Mouse (Mus musculus) macrophage (primary cell): Measurements from ENCODE around the gene Eif2ak1. TPM values are rescaled to one million over a fixed set of nuclear protein-coding genes. Genes with fewer than 3 reads are reported as not detected.
"Not testable (repeated sequence)": the region's sequence is repeated elsewhere in the genome, so short reads cannot be mapped to it uniquely, and the experiment has no call there.

ENCODE experiments used
- H3K27ac ChIP-seq: fragments of 350-480 bp; formaldehyde crosslinking; 2 replicates; pipeline ENCODE4 v1.9.0; 2021
- H3K36me3 ChIP-seq: fragments of 350-480 bp; formaldehyde crosslinking; 2 replicates; pipeline ENCODE4 v1.9.0; 2021; ENCODE audit errors: inconsistent target
- H3K4me3 ChIP-seq: fragments of 350-480 bp; formaldehyde crosslinking; 2 replicates; pipeline ENCODE4 v1.9.0; 2021; ENCODE audit errors: inconsistent target
- H3K79me2 ChIP-seq: fragments of 350-480 bp; formaldehyde crosslinking; 2 replicates; pipeline ENCODE4 v1.9.0; 2021; ENCODE audit errors: inconsistent target
- WGBS: methylation state at CpG from one replicate; pipeline ENCODE4 v1.1.7; 2026; ENCODE audit warnings: inconsistent platforms; ENCODE audit not compliant: missing documents; 5-methylcytosine and 5-hydroxymethylcytosine counted together
- polyA plus RNA-seq: library from polyadenylated mRNA; stranded (reverse); fragments of 250-400 nt; gene quantifications from 3 replicates; pipeline ENCODE4 v1.2.4, GENCODE M21; 2018; ENCODE audit warnings: inconsistent platforms
- total RNA-seq, 78 experiments: library from RNA; depleted of rRNA; stranded (reverse); fragments of 250-400 nt; gene quantifications; 1 replicate in 9 of 78; 2 replicates in 24 of 78; 3 replicates in 43 of 78; 4 replicates in 2 of 78; pipeline ENCODE4 v1.2.4; 2018; ENCODE audit warnings: inconsistent platforms in 56 of 78

Gene Eif2ak1
- 10 to 100 TPM in 22 of 26 experiments, 1 to 10 TPM in 4; 5.4 to 46.5 (median 27.2) TPM for total RNA-seq (2018; cell fraction: chromatin; rRNA removed)
- 10 to 100 TPM; 20.5 to 32.8 (median 28.8) TPM for total RNA-seq (2018; cell fraction: cytosol; rRNA removed)
- 10 to 100 TPM in 24 of 26 experiments, 1 to 10 TPM in 2; 8.3 to 36.9 (median 20.0) TPM for total RNA-seq (2018; cell fraction: nucleus; rRNA removed)
- polyA plus RNA-seq: 23.3 to 44.5 TPM (median 29.3 TPM) in 3 replicates

GRCm38 (mm10) chr5:143817116-143817930 lies at the start of gene Eif2ak1:
Gene Eif2ak1 (plus strand): TSS chr5:143817788.
- 0% methylated on average over 37 of the region's 37 CpGs for WGBS
- H3K4me3 ChIP-seq: peak within 1 kb of the TSS; percentile 70
- peak within 1 kb of the TSS; percentile 27; the same call in 1 of the 2 replicates for H3K27ac ChIP-seq
- peaks cover 33% of the 10 kb centered on the region for H3K79me2 ChIP-seq
- H3K36me3 ChIP-seq: no peaks in the 10 kb centered on the region

DNA sequence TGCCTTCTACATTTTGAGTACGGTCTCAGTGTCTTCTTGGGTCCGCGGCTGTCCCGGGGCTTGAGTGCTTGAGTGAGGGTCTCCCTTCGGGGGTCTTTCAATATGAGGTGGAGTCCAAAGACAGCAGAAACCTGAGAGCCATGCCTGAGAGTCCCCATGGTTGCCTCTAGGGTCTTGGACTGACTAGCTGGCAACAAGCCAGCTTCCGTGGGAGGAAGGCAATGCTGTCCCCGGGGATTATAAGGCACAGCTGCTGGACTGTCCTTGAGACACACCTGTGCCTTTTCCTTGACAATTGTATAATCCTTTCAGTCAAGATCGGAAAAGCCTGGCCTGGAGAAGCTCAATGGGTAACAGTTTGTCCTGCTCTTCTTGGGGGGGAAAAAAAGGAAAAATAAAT lies 35.6 kb upstream of the Eif2ak1 start:
- H3K27ac ChIP-seq: no peak overlapping the region
- H3K79me2 ChIP-seq: no peaks in the 10 kb centered on the region
- H3K4me3 ChIP-seq: no peak overlapping the region
- no peaks in the 10 kb centered on the region for H3K36me3 ChIP-seq
- WGBS: 93% methylated on average over 8 of the region's 8 CpGs

- Histone ChIP-seq H3K27ac (no peak overlapping the region), H3K4me3 (no peak overlapping the region), H3K36me3 (no peaks in the 10 kb centered on the region), H3K79me2 (no peaks in the 10 kb centered on the region)
- 96% methylated on average over 5 of the region's 6 CpGs for WGBS
Observed at GRCm38 (mm10) chr5:143785391-143785790, 32.2 kb upstream of the Eif2ak1 start.

DNA sequence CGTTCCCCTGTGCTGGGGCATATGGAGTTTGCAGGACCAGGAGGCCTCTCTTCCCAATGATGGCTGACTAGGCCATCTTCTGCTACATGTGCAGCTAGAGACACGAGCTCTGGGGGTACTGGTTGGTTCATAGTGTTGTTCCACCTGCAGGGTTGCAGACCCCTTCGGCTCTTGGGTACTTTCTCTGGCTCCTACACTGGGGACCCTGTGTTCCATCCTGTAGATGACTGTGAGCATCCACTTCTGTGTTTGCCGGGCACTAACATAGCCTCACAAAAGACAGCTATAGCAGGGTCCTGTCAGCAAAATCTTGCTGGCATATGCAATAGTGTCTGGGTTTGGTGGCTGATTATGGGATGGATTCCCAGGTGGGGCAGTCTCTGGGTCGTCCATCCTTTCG lies 16.4 kb upstream of the Eif2ak1 start:
- H3K36me3 ChIP-seq, H3K27ac ChIP-seq, H3K79me2 ChIP-seq, H3K4me3 ChIP-seq: not testable (repeated sequence)
- 94% methylated on average over 6 of the region's 6 CpGs for WGBS

DNA sequence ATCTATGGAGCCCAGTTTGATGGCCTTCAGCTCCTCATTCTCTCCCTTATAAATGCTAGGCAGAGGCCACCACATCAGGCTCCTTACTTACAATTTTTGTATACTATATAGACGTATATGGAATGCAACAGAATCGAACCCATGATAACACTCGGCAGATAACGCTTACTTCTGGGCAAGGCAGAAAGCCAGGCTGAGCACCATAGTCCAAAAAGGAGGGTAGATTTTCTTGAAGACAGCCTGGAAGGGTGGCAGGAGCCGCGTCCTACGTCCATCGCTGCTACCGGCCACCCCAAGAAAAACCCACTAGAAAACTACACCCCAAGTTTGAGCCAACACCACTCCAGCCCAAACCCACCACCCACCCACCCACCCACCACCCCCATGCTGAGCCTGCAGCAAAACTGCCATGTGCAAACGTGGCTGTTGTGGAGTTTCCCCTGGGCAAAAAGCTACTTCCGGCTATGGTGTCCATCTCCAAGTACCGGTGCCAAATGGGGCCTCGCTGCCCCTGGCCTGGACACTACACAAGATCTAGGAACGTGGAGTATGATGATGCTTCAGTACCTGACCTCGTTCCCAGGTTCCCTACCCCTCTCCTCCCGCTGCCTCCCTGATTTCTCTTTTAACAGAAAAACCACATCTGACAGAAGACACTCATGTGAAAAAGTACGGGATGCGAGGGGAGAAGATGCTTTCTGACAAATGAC lies 13.4 kb upstream of the Eif2ak1 start:
- 97% methylated on average over 18 of the region's 18 CpGs for WGBS
- Histone ChIP-seq H3K4me3 (no peak overlapping the region), H3K79me2 (no peaks in the 10 kb centered on the region), H3K27ac (no peak overlapping the region), H3K36me3 (no peaks in the 10 kb centered on the region)

- H3K4me3 ChIP-seq: no peak overlapping the region
- H3K27ac ChIP-seq: no peak overlapping the region
- no peaks in the 10 kb centered on the region for H3K79me2 ChIP-seq
- no peaks in the 10 kb centered on the region for H3K36me3 ChIP-seq
- WGBS: 64% methylated on average over 3 of the region's 3 CpGs
Observed at GRCm38 (mm10) chr5:143807268-143807667, 10.3 kb upstream of the Eif2ak1 start.

- H3K79me2 ChIP-seq: no peaks in the 10 kb centered on the region
- no peaks in the 10 kb centered on the region for H3K36me3 ChIP-seq
- WGBS: 82% methylated on average over 3 of the region's 3 CpGs
- H3K4me3 ChIP-seq: no peak overlapping the region
- H3K27ac ChIP-seq: no peak overlapping the region
Observed at GRCm38 (mm10) chr5:143809421-143810090, 8.0 kb upstream of the Eif2ak1 start.

DNA sequence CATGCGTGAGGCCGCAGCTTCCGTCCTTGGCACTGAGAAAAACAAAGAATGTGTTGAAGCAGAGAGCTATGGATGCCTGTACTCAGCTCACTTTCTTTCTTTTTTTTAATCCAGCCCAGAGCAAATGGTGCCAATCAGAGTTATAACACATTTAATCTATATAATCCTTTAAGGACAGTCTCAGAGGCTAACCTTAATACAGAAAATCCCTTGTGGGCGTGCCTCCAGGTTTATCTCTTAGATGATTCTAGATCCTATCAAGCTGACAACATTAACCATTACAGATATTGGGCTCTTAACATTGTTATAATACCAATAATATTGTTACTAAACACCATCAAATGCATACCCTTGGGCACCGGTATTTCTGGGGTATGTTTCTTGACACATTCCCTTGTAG lies 5.9 kb upstream of the Eif2ak1 start:
- Histone ChIP-seq H3K27ac (no peak overlapping the region), H3K79me2 (no peaks in the 10 kb centered on the region)
- 98% methylated on average over 5 of the region's 5 CpGs for WGBS

DNA sequence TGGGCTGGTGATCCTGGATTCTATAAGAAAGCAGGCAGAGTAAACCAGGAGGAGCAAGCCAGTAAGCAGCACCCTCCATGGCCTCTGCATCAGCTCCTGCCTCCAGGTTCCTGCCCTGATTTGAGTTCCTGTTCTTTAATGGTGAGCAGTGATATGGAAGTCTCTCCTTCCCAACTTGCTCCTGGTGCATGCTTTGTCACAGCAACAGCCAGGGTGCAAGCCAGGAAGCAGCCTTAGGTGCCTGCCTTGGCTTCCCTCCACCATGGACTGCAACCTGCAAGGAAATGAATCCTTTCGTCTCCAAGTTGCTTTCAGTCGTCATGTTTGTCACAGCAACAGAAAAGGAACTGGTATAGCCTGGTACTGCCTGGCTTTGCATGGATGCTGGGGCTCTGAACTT lies 3.0 kb upstream of the Eif2ak1 start:
- Histone ChIP-seq H3K79me2 (peaks cover 14% of the 10 kb centered on the region), H3K27ac (no peak overlapping the region), H3K36me3 (no peaks in the 10 kb centered on the region), H3K4me3 (no peak overlapping the region)
- WGBS: 66% methylated on average over 2 of the region's 2 CpGs

More for the DNA sequence above, 5.9 kb upstream of the Eif2ak1 start:
- Histone ChIP-seq H3K36me3 (no peaks in the 10 kb centered on the region), H3K4me3 (no peak overlapping the region)

DNA sequence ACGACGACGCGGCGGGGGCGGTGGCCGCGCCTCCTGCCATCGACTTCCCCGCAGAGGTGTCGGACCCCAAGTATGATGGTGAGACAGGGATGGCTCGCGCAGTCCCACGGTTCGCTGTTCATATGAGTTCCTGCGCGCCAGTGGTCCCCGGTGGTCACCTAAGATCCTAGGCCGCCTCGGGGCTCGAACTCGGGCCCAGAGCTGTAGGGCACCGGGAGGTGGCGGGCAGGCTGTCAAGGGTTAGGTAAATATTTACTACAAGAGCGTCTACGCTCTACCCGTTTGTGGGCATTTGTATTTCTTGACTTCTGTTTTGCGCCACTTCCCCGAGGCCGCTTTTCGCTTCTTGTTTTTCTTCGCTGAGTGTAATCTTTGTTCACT lies 333 bp downstream of the Eif2ak1 start:
- peak overlapping the region; percentile 27; the same call in 1 of the 2 replicates for H3K27ac ChIP-seq
- WGBS: under 1% methylated on average over 32 of the region's 32 CpGs
- H3K4me3 ChIP-seq: peak overlapping the region; percentile 70
- H3K36me3 ChIP-seq: no peaks in the 10 kb centered on the region
- peaks cover 33% of the 10 kb centered on the region for H3K79me2 ChIP-seq

DNA sequence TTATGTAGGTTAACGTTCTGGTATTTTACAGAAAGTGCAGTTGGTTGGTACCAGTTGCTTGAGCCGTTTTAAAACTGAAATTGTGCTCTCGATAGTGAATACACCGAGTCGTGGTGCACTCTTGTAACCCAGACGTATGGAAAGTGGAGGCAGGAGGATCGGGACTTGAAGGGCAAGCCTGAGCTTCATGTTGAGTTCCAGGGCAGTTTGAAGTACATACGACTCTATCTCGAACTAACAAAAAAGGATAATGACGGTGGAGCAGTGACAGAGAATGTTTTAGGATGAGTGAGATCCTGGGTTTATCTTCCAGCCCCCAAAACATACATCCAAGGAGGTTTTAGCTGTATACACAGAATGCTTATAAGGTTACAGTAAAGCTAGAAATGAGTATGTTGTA lies 873 bp downstream of the Eif2ak1 start:
- WGBS: 8% methylated on average over 10 of the region's 10 CpGs
- Histone ChIP-seq H3K36me3 (no peaks in the 10 kb centered on the region), H3K4me3 (peak overlapping the region; percentile 70), H3K79me2 (peaks cover 33% of the 10 kb centered on the region), H3K27ac (peak overlapping the region; percentile 27; the same call in 1 of the 2 replicates)

- 72% methylated on average over 13 of the region's 13 CpGs for WGBS
- Histone ChIP-seq H3K79me2 (peaks cover 33% of the 10 kb centered on the region), H3K4me3 (peak overlapping the region; percentile 70), H3K36me3 (no peaks in the 10 kb centered on the region), H3K27ac (no peak overlapping the region)
Observed at GRCm38 (mm10) chr5:143818949-143819348, 1.4 kb downstream of the Eif2ak1 start.

- Histone ChIP-seq H3K79me2 (peaks cover 33% of the 10 kb centered on the region), H3K27ac (no peak overlapping the region), H3K4me3 (no peak overlapping the region), H3K36me3 (no peaks in the 10 kb centered on the region)
- 97% methylated on average over 24 of the region's 24 CpGs for WGBS
Observed at GRCm38 (mm10) chr5:143819906-143820660, 2.5 kb downstream of the Eif2ak1 start.

DNA sequence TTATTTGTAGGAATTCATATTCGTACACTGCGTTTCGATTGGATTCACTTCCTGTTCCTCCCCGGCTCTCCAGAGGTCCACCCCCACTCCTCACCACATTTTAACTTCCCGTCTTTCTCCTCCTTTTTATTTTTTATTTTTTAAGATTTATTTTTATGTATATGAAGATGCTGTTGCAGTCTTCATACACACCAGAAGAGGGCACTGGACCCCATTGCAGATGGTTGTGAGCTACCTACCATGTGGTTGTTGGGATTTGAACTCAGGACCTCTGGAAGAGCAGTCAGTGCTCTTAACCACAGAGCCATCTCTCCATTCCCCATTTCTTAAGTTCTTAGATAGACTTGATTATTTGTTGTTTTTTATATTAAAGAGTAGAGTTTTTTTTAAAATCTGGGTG lies 3.2 kb downstream of the Eif2ak1 start:
- WGBS: 24% methylated on average over 5 of the region's 5 CpGs
- no peaks in the 10 kb centered on the region for H3K36me3 ChIP-seq
- no peak overlapping the region for H3K27ac ChIP-seq
- peaks cover 33% of the 10 kb centered on the region for H3K79me2 ChIP-seq
- H3K4me3 ChIP-seq: no peak overlapping the region
